Mouse (Mus musculus) gastrocnemius, postnatal 36 days (tissue): ENCODE results near the gene Ppp1r9b. TPM values are rescaled to one million over a fixed set of nuclear protein-coding genes. Genes with fewer than 3 reads are reported as not detected.
"Not testable (repeated sequence)": the region's sequence is repeated elsewhere in the genome, so short reads cannot be mapped to it uniquely, and the experiment has no call there.

ENCODE experiments used
- DNase-seq, 2 experiments: peaks; one replicate each; pipeline ENCODE4 v3.0.0; 2022
- intact Hi-C: fragments of 180-260 bp; cut with DNase I; formaldehyde crosslinking; loops from one replicate; pipeline ENCODE4 v1.15.1; 2025
- long read RNA-seq, 2 experiments: library from polyadenylated mRNA; stranded (forward); transcript quantifications; one replicate each; pipeline ENCODE4 v2.0.0; 2021
- total RNA-seq, 2 experiments: library from RNA; stranded (reverse); gene quantifications; 2 replicates each; pipeline ENCODE4 v1.2.3; 2021

Ppp1r9b gene
- 10 to 100 TPM; 21.9 to 22.0 TPM for total RNA-seq
- long read RNA-seq, experiment 1, full-length matches to known transcripts: 2 of 5 reads
- long read RNA-seq, experiment 1, partial matches to known transcripts: 3 of 5 reads
- long read RNA-seq, experiment 1, other reads (novel, unspliced or antisense): 0 of 5 reads
- long read RNA-seq, experiment 2, full-length matches to known transcripts: 1 of 4 reads
- long read RNA-seq, experiment 2, partial matches to known transcripts: 3 of 4 reads
- long read RNA-seq, experiment 2, other reads (novel, unspliced or antisense): 0 of 4 reads

GRCm38 (mm10) chr11:94990749-94991577, at the start of gene Ppp1r9b:
TSS of gene Ppp1r9b (plus strand) at chr11:94991035.
- DNase-seq: peak; percentile 90
- intact Hi-C loops: loop anchor here (1.0 kb wide), 1 partner anchor 12 kb away; no protein-coding TSS in a partner anchor

GRCm38 (mm10) chr11:94941121-94941520, 49.7 kb upstream of the Ppp1r9b start:
- intact Hi-C loops: loop anchor here (2.0 kb wide), 1 partner anchor 58 kb away; no protein-coding TSS in a partner anchor
- DNase-seq: no peak

GRCm38 (mm10) chr11:94941776-94942175, 49.1 kb upstream of the Ppp1r9b start:
- DNase-seq: no peak
- intact Hi-C loops: loop anchor here (1.0 to 2.0 kb wide), 2 partner anchors 27 to 57 kb away; no protein-coding TSS in a partner anchor

- intact Hi-C loops: loop anchor here (1.0 kb wide), 1 partner anchor 26 kb away; no protein-coding TSS in a partner anchor
- DNase-seq: peak; percentile 41 to 64
Measured at GRCm38 (mm10) chr11:94942282-94943023, 48.4 kb upstream of the Ppp1r9b start.

- DNase-seq: no peak
- intact Hi-C loops: no loop called here
Measured at GRCm38 (mm10) chr11:94943054-94943453, 47.8 kb upstream of the Ppp1r9b start.

- intact Hi-C loops: no loop called here
Measured at GRCm38 (mm10) chr11:94944295-94944694, 46.5 kb upstream of the Ppp1r9b start.

GRCm38 (mm10) chr11:94945236-94945635, 45.6 kb upstream of the Ppp1r9b start:
- intact Hi-C loops: no loop called here

More at GRCm38 (mm10) chr11:94944295-94944694, 46.5 kb upstream of the Ppp1r9b start:
- DNase-seq: no peak

GRCm38 (mm10) chr11:94952169-94952568, 38.7 kb upstream of the Ppp1r9b start:
- intact Hi-C loops: no loop called here
- DNase-seq: no peak

More at GRCm38 (mm10) chr11:94945236-94945635, 45.6 kb upstream of the Ppp1r9b start:
- no peak for DNase-seq

- no peak for DNase-seq
- intact Hi-C loops: no loop called here
Measured at GRCm38 (mm10) chr11:94955103-94955502, 35.7 kb upstream of the Ppp1r9b start.

- peak; percentile 58 to 65 for DNase-seq
- intact Hi-C loops: no loop called here
Measured at GRCm38 (mm10) chr11:94957693-94958064, 33.2 kb upstream of the Ppp1r9b start.

- intact Hi-C loops: no loop called here
Measured at GRCm38 (mm10) chr11:94958065-94958858, 32.6 kb upstream of the Ppp1r9b start.

GRCm38 (mm10) chr11:94962534-94963101, 28.2 kb upstream of the Ppp1r9b start:
- DNase-seq: no peak
- intact Hi-C loops: no loop called here

More at GRCm38 (mm10) chr11:94958065-94958858, 32.6 kb upstream of the Ppp1r9b start:
- peak; percentile 86 to 87 for DNase-seq

- intact Hi-C loops: no loop called here
Measured at GRCm38 (mm10) chr11:94967419-94967818, 23.4 kb upstream of the Ppp1r9b start, which contains the start of gene Hils1. TSS of gene Hils1 (plus strand) at chr11:94967593.

GRCm38 (mm10) chr11:94968187-94968586, 22.6 kb upstream of the Ppp1r9b start:
- DNase-seq: no peak

More at GRCm38 (mm10) chr11:94967419-94967818, 23.4 kb upstream of the Ppp1r9b start, which contains the start of gene Hils1:
- DNase-seq: no peak

GRCm38 (mm10) chr11:94969709-94970108, 21.1 kb upstream of the Ppp1r9b start:
- intact Hi-C loops, DNase-seq: not testable (repeated sequence)

More at GRCm38 (mm10) chr11:94968187-94968586, 22.6 kb upstream of the Ppp1r9b start:
- intact Hi-C loops: loop anchor here (1.0 kb wide), 1 partner anchor 26 kb away; no protein-coding TSS in a partner anchor

GRCm38 (mm10) chr11:94970210-94970943, 20.5 kb upstream of the Ppp1r9b start:
- DNase-seq: peak; percentile 65 to 70
- intact Hi-C loops: no loop called here

GRCm38 (mm10) chr11:94971895-94972615, 18.8 kb upstream of the Ppp1r9b start:
- intact Hi-C loops: no loop called here
- no peak for DNase-seq

GRCm38 (mm10) chr11:94972887-94973286, 17.9 kb upstream of the Ppp1r9b start:
- no peak for DNase-seq
- intact Hi-C loops: no loop called here
